Mouse (Mus musculus) testis, adult 2 months (tissue): Measurements from ENCODE around the gene Gm3005.
"Not testable (repeated sequence)": the region's sequence is repeated elsewhere in the genome, so short reads cannot be mapped to it uniquely, and the experiment has no call there.

Experiments
- CTCF ChIP-seq: fragments of 200-500 bp; IDR thresholded peaks from 2 replicates; pipeline ENCODE4 v1.5.1; 2012; ENCODE audit warnings: low read depth, mild to moderate bottlenecking, inconsistent platforms, low read length, moderate library complexity; ENCODE audit not compliant: control insufficient read depth, insufficient read depth, insufficient replicate concordance
- POLR2A ChIP-seq: fragments of 200-500 bp; IDR thresholded peaks from 2 replicates; pipeline ENCODE4 v1.6.1; 2012; ENCODE audit warnings: low read depth, mild to moderate bottlenecking, inconsistent platforms, low read length, moderate library complexity; ENCODE audit not compliant: control insufficient read depth

DNA sequence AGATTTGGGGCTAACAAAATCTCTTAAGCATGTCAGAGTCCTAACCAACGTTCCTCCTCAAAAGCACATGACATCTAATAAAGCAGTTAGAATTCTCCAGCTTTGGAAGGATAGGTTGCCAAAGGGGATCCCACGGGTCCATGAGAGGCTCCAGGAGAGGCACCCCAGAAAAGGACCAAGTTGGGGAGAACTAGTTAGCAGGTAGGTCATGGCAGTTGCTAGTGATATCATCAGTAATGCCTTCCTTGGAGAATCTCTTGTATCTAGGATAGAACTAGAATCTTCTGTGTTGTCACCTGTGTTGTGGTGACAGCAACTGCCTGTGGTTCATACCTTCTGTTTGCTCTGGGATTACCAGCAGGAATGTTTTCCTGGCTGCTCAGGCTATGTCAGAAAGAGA is 206.3 kb downstream of the Gm3005 start, which contains the start of gene Gm3012:
- TF ChIP-seq POLR2A, CTCF: not testable (repeated sequence)
